Mouse (Mus musculus): ENCODE data around the gene Mafg. TPM values are rescaled to one million over a fixed set of nuclear protein-coding genes. Genes with fewer than 3 reads are reported as not detected.

Gene Mafg
- total and polyA plus RNA-seq, 3 experiments: 17.0 to 63.7 (median 29.3) TPM

GRCm38 (mm10) chr11:120576365-120576981 lies 56.9 kb downstream of the Mafg start:
- dilution Hi-C loops (cut with MboI; ENCODE audit: extremely low pct_ligation_motif_present, extremely low pct_unique_long_range_greater_than_20kb, low sequenced_read_pairs) (no loop called here), in situ Hi-C loops (cut with MboI; ENCODE audit: low pct_ligation_motif_present, low pct_unique_long_range_greater_than_20kb, low sequenced_read_pairs) (no loop called here)
- Histone ChIP-seq H3K9ac (ENCODE audit: insufficient read depth, low read depth) (no peak overlapping the region), H3K4me1 (ENCODE audit: control insufficient read depth in 1 of 2, insufficient read depth in 2 of 2) (peaks cover 11 to 61% of the 10 kb centered on the region in 2 experiments), H3K79me2 (replicated peaks; ENCODE audit: control insufficient read depth, extremely low read depth, insufficient read depth, poor library complexity, severe bottlenecking) (peaks cover 43% of the 10 kb centered on the region), H3K4me2 (ENCODE audit: insufficient read depth, low read depth, poor library complexity, severe bottlenecking) (no peak overlapping the region), H3K36me3 (replicated peaks in 1 of 2; ENCODE audit: control insufficient read depth in 1 of 2, insufficient read depth in 1 of 2, low read length in 1 of 2) (peaks cover 32 to 46% of the 10 kb centered on the region in 2 experiments), H3K27me3 (replicated peaks) (no peaks in the 10 kb centered on the region), H3K27ac (ENCODE audit: insufficient read depth, low read depth) (no peak overlapping the region), H3K4me3 (replicated peaks in 1 of 3; ENCODE audit: low read depth in 2 of 3, low read length in 2 of 3, poor library complexity in 1 of 3) (no peak overlapping the region), H3K9me3 (replicated peaks; ENCODE audit: low read length) (no peaks in the 10 kb centered on the region)
- TF ChIP-seq POLR2AphosphoS2 (IDR thresholded peaks at IDR 0.05; ENCODE audit: low read depth, low read length) (peak; percentile 65; the same call in 1 of the 2 replicates), UBTF (IDR thresholded peaks at IDR 0.05; ENCODE audit: low read depth, low read length) (no peak), CHD2 (IDR thresholded peaks at IDR 0.05; ENCODE audit: low read length) (0 out of 2 replicates have a peak, but pooled peaks have one; percentile 2), ZKSCAN1 (IDR thresholded peaks at IDR 0.05; ENCODE audit: borderline replicate concordance, low read depth, low read length) (no peak), NELFE (IDR thresholded peaks at IDR 0.05; ENCODE audit: low read depth, low read length) (no peak), SIN3A (IDR thresholded peaks at IDR 0.05; ENCODE audit: low read length) (0 out of 2 replicates have a peak, but pooled peaks have one; percentile 0), JUND (conservative IDR thresholded peaks at IDR 0.05; ENCODE audit: low read depth, low read length) (no peak), POLR2A (IDR thresholded peaks at IDR 0.05; ENCODE audit: low read depth, low read length) (peak; percentile 65)
- no peak for DNase-seq (ENCODE audit: extremely low read depth)

DNA sequence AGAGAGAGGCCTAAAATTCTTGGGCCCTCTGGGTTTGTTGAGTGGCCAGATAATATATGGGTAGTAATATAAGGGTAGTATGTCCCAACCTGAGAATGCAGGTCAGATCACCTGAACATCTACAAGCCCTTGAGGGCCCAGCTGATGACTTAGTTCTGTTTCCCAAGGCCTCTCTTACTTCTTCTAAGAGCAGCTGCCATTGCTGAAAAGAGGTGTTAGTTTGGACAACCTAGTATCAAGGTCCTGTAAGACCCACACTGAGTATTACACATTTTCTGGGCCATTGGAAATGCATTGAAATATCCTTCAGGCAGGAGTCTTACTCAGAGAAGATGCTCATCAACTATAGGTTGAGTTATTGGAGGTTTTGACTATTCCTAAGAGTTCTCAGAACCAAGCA lies 57.5 kb downstream of the Mafg start:
- dilution Hi-C loops (cut with MboI; ENCODE audit: extremely low pct_ligation_motif_present, extremely low pct_unique_long_range_greater_than_20kb, low sequenced_read_pairs): no loop called here
- Histone ChIP-seq H3K79me2 (replicated peaks; ENCODE audit: control insufficient read depth, extremely low read depth, insufficient read depth, poor library complexity, severe bottlenecking) (peaks cover 45% of the 10 kb centered on the region), H3K27me3 (replicated peaks) (no peaks in the 10 kb centered on the region), H3K9ac (ENCODE audit: insufficient read depth, low read depth) (no peak overlapping the region), H3K36me3 (replicated peaks in 1 of 2; ENCODE audit: control insufficient read depth in 1 of 2, insufficient read depth in 1 of 2, low read length in 1 of 2) (peaks cover 35 to 51% of the 10 kb centered on the region in 2 experiments), H3K4me3 (replicated peaks in 1 of 3; ENCODE audit: low read depth in 2 of 3, low read length in 2 of 3, poor library complexity in 1 of 3) (no peak overlapping the region), H3K4me1 (ENCODE audit: control insufficient read depth in 1 of 2, insufficient read depth in 2 of 2) (peaks cover 15 to 66% of the 10 kb centered on the region in 2 experiments), H3K4me2 (ENCODE audit: insufficient read depth, low read depth, poor library complexity, severe bottlenecking) (no peak overlapping the region), H3K27ac (ENCODE audit: insufficient read depth, low read depth) (no peak overlapping the region), H3K9me3 (replicated peaks; ENCODE audit: low read length) (no peaks in the 10 kb centered on the region)
- no peak for DNase-seq (ENCODE audit: extremely low read depth)
- in situ Hi-C loops (cut with MboI; ENCODE audit: low pct_ligation_motif_present, low pct_unique_long_range_greater_than_20kb, low sequenced_read_pairs): no loop called here
- TF ChIP-seq POLR2AphosphoS2 (IDR thresholded peaks at IDR 0.05; ENCODE audit: low read depth, low read length): peak; percentile 65; the same call in 1 of the 2 replicates
- TF ChIP-seq MEF2A (IDR thresholded peaks at IDR 0.05; ENCODE audit: borderline replicate concordance, low read depth, low read length): no peak

Other genes starting within 250 kb of the Mafg start
Only the 20 nearest of the 32 such genes appear.
- 0.13 TPM in 1 of 2 replicates, not detected in the other for gene Gcgr, start 102.9 kb downstream of the Mafg start, total RNA-seq (2012; rRNA removed)
- 0.09 and 0.16 TPM in 2 replicates for gene Gcgr, start 102.9 kb downstream of the Mafg start, total RNA-seq (2014; rRNA removed)
- gene Gcgr, start 102.9 kb downstream of the Mafg start, polyA plus RNA-seq (2012; ENCODE audit: insufficient read length, low read depth): 0.20 TPM in 1 of 2 replicates, not detected in the other
- gene Mcrip1, start 83.9 kb downstream of the Mafg start, total RNA-seq (2012; rRNA removed): 25.8 and 39.6 TPM in 2 replicates
- 37.6 and 46.2 TPM in 2 replicates for gene Mcrip1, start 83.9 kb downstream of the Mafg start, total RNA-seq (2014; rRNA removed)
- 60.2 and 66.5 TPM in 2 replicates for gene Mcrip1, start 83.9 kb downstream of the Mafg start, polyA plus RNA-seq (2012; ENCODE audit: insufficient read length, low read depth)
- not detected in 2 replicates for gene Ppp1r27, start 82.5 kb downstream of the Mafg start, total RNA-seq (2012; rRNA removed)
- not detected in 2 replicates for gene Ppp1r27, start 82.5 kb downstream of the Mafg start, total RNA-seq (2014; rRNA removed)
- not detected in 2 replicates for gene Ppp1r27, start 82.5 kb downstream of the Mafg start, polyA plus RNA-seq (2012; ENCODE audit: insufficient read length, low read depth)
- gene P4hb, start 60.3 kb downstream of the Mafg start, total RNA-seq (2012; rRNA removed): 531 and 594 TPM in 2 replicates
- gene P4hb, start 60.3 kb downstream of the Mafg start, total RNA-seq (2014; rRNA removed): 453 and 486 TPM in 2 replicates
- gene P4hb, start 60.3 kb downstream of the Mafg start, polyA plus RNA-seq (2012; ENCODE audit: insufficient read length, low read depth): 644 and 662 TPM in 2 replicates
- gene Arhgdia, start 52.0 kb downstream of the Mafg start, total RNA-seq (2012; rRNA removed): 417 and 467 TPM in 2 replicates
- gene Arhgdia, start 52.0 kb downstream of the Mafg start, total RNA-seq (2014; rRNA removed): 126 and 172 TPM in 2 replicates
- gene Arhgdia, start 52.0 kb downstream of the Mafg start, polyA plus RNA-seq (2012; ENCODE audit: insufficient read length, low read depth): 957 and 958 TPM in 2 replicates
- gene Alyref, start 35.2 kb downstream of the Mafg start, total RNA-seq (2012; rRNA removed): 582 and 793 TPM in 2 replicates
- 358 and 361 TPM in 2 replicates for gene Alyref, start 35.2 kb downstream of the Mafg start, total RNA-seq (2014; rRNA removed)
- 444 and 451 TPM in 2 replicates for gene Alyref, start 35.2 kb downstream of the Mafg start, polyA plus RNA-seq (2012; ENCODE audit: insufficient read length, low read depth)
- gene Anapc11, start 35.2 kb downstream of the Mafg start, total RNA-seq (2012; rRNA removed): 108 and 114 TPM in 2 replicates
- 51.7 and 57.0 TPM in 2 replicates for gene Anapc11, start 35.2 kb downstream of the Mafg start, total RNA-seq (2014; rRNA removed)
- 142 and 145 TPM in 2 replicates for gene Anapc11, start 35.2 kb downstream of the Mafg start, polyA plus RNA-seq (2012; ENCODE audit: insufficient read length, low read depth)
- gene Npb, start 25.1 kb downstream of the Mafg start, total RNA-seq (2012; rRNA removed): 0.55 TPM in 1 of 2 replicates, not detected in the other
- gene Npb, start 25.1 kb downstream of the Mafg start, total RNA-seq (2014; rRNA removed): not detected in 2 replicates
- 1.0 and 1.3 TPM in 2 replicates for gene Npb, start 25.1 kb downstream of the Mafg start, polyA plus RNA-seq (2012; ENCODE audit: insufficient read length, low read depth)
- 166 and 175 TPM in 2 replicates for gene Pcyt2, start 15.7 kb downstream of the Mafg start, total RNA-seq (2012; rRNA removed)
- gene Pcyt2, start 15.7 kb downstream of the Mafg start, total RNA-seq (2014; rRNA removed): 149 and 154 TPM in 2 replicates
- 155 and 158 TPM in 2 replicates for gene Pcyt2, start 15.7 kb downstream of the Mafg start, polyA plus RNA-seq (2012; ENCODE audit: insufficient read length, low read depth)
- gene Sirt7, start 8.4 kb downstream of the Mafg start, total RNA-seq (2012; rRNA removed): 75.2 and 87.1 TPM in 2 replicates
- gene Sirt7, start 8.4 kb downstream of the Mafg start, total RNA-seq (2014; rRNA removed): 71.7 and 74.4 TPM in 2 replicates
- gene Sirt7, start 8.4 kb downstream of the Mafg start, polyA plus RNA-seq (2012; ENCODE audit: insufficient read length, low read depth): 84.4 and 91.3 TPM in 2 replicates
- 26.2 and 75.3 TPM in 2 replicates for gene Pycr1, start 10.2 kb upstream of the Mafg start, total RNA-seq (2012; rRNA removed)
- gene Pycr1, start 10.2 kb upstream of the Mafg start, total RNA-seq (2014; rRNA removed): 18.3 and 21.0 TPM in 2 replicates
- gene Pycr1, start 10.2 kb upstream of the Mafg start, polyA plus RNA-seq (2012; ENCODE audit: insufficient read length, low read depth): 27.2 and 32.3 TPM in 2 replicates
- gene Myadml2, start 14.6 kb upstream of the Mafg start, total RNA-seq (2012; rRNA removed): 0.68 and 0.88 TPM in 2 replicates
- gene Myadml2, start 14.6 kb upstream of the Mafg start, total RNA-seq (2014; rRNA removed): not detected in 2 replicates
- gene Myadml2, start 14.6 kb upstream of the Mafg start, polyA plus RNA-seq (2012; ENCODE audit: insufficient read length, low read depth): not detected in 2 replicates
- gene Notum, start 27.6 kb upstream of the Mafg start, total RNA-seq (2012; rRNA removed): not detected in 2 replicates
- not detected in 2 replicates for gene Notum, start 27.6 kb upstream of the Mafg start, total RNA-seq (2014; rRNA removed)
- gene Notum, start 27.6 kb upstream of the Mafg start, polyA plus RNA-seq (2012; ENCODE audit: insufficient read length, low read depth): not detected in 2 replicates
- gene Aspscr1, start 39.4 kb upstream of the Mafg start, total RNA-seq (2012; rRNA removed): 34.1 and 37.7 TPM in 2 replicates
- gene Aspscr1, start 39.4 kb upstream of the Mafg start, total RNA-seq (2014; rRNA removed): 24.9 and 27.3 TPM in 2 replicates
- 62.4 and 69.9 TPM in 2 replicates for gene Aspscr1, start 39.4 kb upstream of the Mafg start, polyA plus RNA-seq (2012; ENCODE audit: insufficient read length, low read depth)
- 101 and 103 TPM in 2 replicates for gene Cenpx, start 80.1 kb upstream of the Mafg start, total RNA-seq (2012; rRNA removed)
- 72.3 and 76.5 TPM in 2 replicates for gene Cenpx, start 80.1 kb upstream of the Mafg start, total RNA-seq (2014; rRNA removed)
- gene Cenpx, start 80.1 kb upstream of the Mafg start, polyA plus RNA-seq (2012; ENCODE audit: insufficient read length, low read depth): 122 and 131 TPM in 2 replicates
- gene Lrrc45, start 80.3 kb upstream of the Mafg start, total RNA-seq (2012; rRNA removed): 31.3 and 35.6 TPM in 2 replicates
- 11.7 and 12.9 TPM in 2 replicates for gene Lrrc45, start 80.3 kb upstream of the Mafg start, total RNA-seq (2014; rRNA removed)
- 20.3 and 23.8 TPM in 2 replicates for gene Lrrc45, start 80.3 kb upstream of the Mafg start, polyA plus RNA-seq (2012; ENCODE audit: insufficient read length, low read depth)
- 8.9 and 9.9 TPM in 2 replicates for gene Rac3, start 87.9 kb upstream of the Mafg start, total RNA-seq (2012; rRNA removed)
- gene Rac3, start 87.9 kb upstream of the Mafg start, total RNA-seq (2014; rRNA removed): 2.9 and 3.4 TPM in 2 replicates
- 5.5 and 8.3 TPM in 2 replicates for gene Rac3, start 87.9 kb upstream of the Mafg start, polyA plus RNA-seq (2012; ENCODE audit: insufficient read length, low read depth)
- 49.4 and 74.7 TPM in 2 replicates for gene Dcxr, start 93.7 kb upstream of the Mafg start, total RNA-seq (2012; rRNA removed)
- 24.1 and 24.8 TPM in 2 replicates for gene Dcxr, start 93.7 kb upstream of the Mafg start, total RNA-seq (2014; rRNA removed)
- 23.3 and 23.5 TPM in 2 replicates for gene Dcxr, start 93.7 kb upstream of the Mafg start, polyA plus RNA-seq (2012; ENCODE audit: insufficient read length, low read depth)
- gene Cbr2, start 98.5 kb upstream of the Mafg start, total RNA-seq (2012; rRNA removed): 0.21 and 0.25 TPM in 2 replicates
- gene Cbr2, start 98.5 kb upstream of the Mafg start, total RNA-seq (2014; rRNA removed): not detected in 2 replicates
- gene Cbr2, start 98.5 kb upstream of the Mafg start, polyA plus RNA-seq (2012; ENCODE audit: insufficient read length, low read depth): not detected in 2 replicates
- gene Hmga1b, start 129.2 kb upstream of the Mafg start, total RNA-seq (2012; rRNA removed): 167 and 203 TPM in 2 replicates
- 105 and 126 TPM in 2 replicates for gene Hmga1b, start 129.2 kb upstream of the Mafg start, total RNA-seq (2014; rRNA removed)
- gene Hmga1b, start 129.2 kb upstream of the Mafg start, polyA plus RNA-seq (2012; ENCODE audit: insufficient read length, low read depth): 368 and 414 TPM in 2 replicates

Data from CH12.LX (cell line).